Mouse (Mus musculus) hindbrain, postnatal 0 days (tissue): ENCODE measurements around the gene Myo1f. TPM values are rescaled to one million over a fixed set of nuclear protein-coding genes. Genes with fewer than 3 reads are reported as not detected.

ENCODE experiments used
- ATAC-seq: fragments of 200-750 bp; cut with Nextera tagmentation; 2 replicates; pipeline ENCODE4 v1.8.0; 2017; ENCODE audit warnings: mild to moderate bottlenecking, moderate TSS enrichment, moderate library complexity
- DNase-seq: peaks from one replicate; pipeline ENCODE4 v3.0.0-alpha.2; 2015; ENCODE audit warnings: low spot score
- H3K27ac ChIP-seq: fragments of 300-500 bp; sonication (generic); 2 replicates; pipeline ENCODE4 v1.5.1; 2014; ENCODE audit warnings: mild to moderate bottlenecking
- H3K27me3 ChIP-seq: fragments of 300-500 bp; sonication (generic); 2 replicates; pipeline ENCODE4 v1.6.1; 2014; ENCODE audit warnings: low read length, mixed read lengths; ENCODE audit not compliant: insufficient read depth
- H3K36me3 ChIP-seq: fragments of 300-500 bp; sonication (generic); 2 replicates; pipeline ENCODE4 v1.6.1; 2014; ENCODE audit warnings: low read length, mixed read lengths; ENCODE audit not compliant: insufficient read depth
- H3K4me1 ChIP-seq: fragments of 300-500 bp; sonication (generic); 2 replicates; pipeline ENCODE4 v1.6.1; 2014; ENCODE audit warnings: antibody characterized with exemption, low read length, mixed read lengths; ENCODE audit not compliant: insufficient read depth
- H3K4me2 ChIP-seq: fragments of 300-500 bp; sonication (generic); 2 replicates; pipeline ENCODE4 v1.6.1; 2014; ENCODE audit warnings: low read depth, mild to moderate bottlenecking, low read length, moderate library complexity, mixed read lengths
- H3K4me3 ChIP-seq: fragments of 300-500 bp; sonication (generic); 2 replicates; pipeline ENCODE4 v1.5.1; 2014; ENCODE audit warnings: low read length
- H3K9ac ChIP-seq: fragments of 300-500 bp; sonication (generic); replicated peaks from 2 replicates; pipeline ENCODE4 v1.6.1; 2014; ENCODE audit warnings: mild to moderate bottlenecking, low read length, moderate library complexity, mixed read lengths
- H3K9me3 ChIP-seq: fragments of 300-500 bp; sonication (generic); 2 replicates; pipeline ENCODE4 v1.6.1; 2016; ENCODE audit warnings: low read length, mixed read lengths
- CTCF ChIP-seq: IDR thresholded peaks from 2 replicates; pipeline ENCODE4 v1.5.1; 2016; ENCODE audit warnings: antibody characterized with exemption, control low read depth, low read depth
- WGBS: fragments of 180-500 bp; shearing (Covaris S2); extraction: QIAGEN DNeasy Blood & Tissue Kit; methylation state at CpG from one replicate; pipeline ENCODE4 v1.1.7; 2014; 5-methylcytosine and 5-hydroxymethylcytosine counted together
- polyA plus RNA-seq: library from polyadenylated mRNA; unstranded; fragments of >200 nt; fragmentation: Nextera tagmentation; extraction: Ambion mirVana; gene quantifications from 2 replicates; pipeline ENCODE4 v1.2.1, GENCODE M21; 2015
- total RNA-seq: library from RNA; depleted of rRNA; stranded (reverse); fragments of >200 nt; gene quantifications from 2 replicates; pipeline ENCODE4 v1.2.3, GENCODE M21; 2014

The Myo1f gene
- total and polyA plus RNA-seq, 2 experiments from 2014 or later: 1.2 to 2.6 TPM

GRCm38 (mm10) chr17:33549212-33549611, 6.3 kb upstream of the Myo1f start:
- no peak for TF ChIP-seq CTCF
- Histone ChIP-seq H3K36me3 (peaks cover 10% of the 10 kb centered on the region), H3K4me2 (no peak overlapping the region), H3K9ac (no peak overlapping the region), H3K9me3 (no peaks in the 10 kb centered on the region), H3K4me1 (no peaks in the 10 kb centered on the region), H3K27me3 (no peaks in the 10 kb centered on the region), H3K4me3 (no peak overlapping the region), H3K27ac (no peak overlapping the region)
- WGBS: 87% methylated on average over 6 of the region's 6 CpGs
- DNase-seq (no peak), ATAC-seq (no peak)

GRCm38 (mm10) chr17:33550388-33550787, 5.1 kb upstream of the Myo1f start:
- peaks cover 6% of the 10 kb centered on the region; the same call in 1 of the 2 replicates for H3K36me3 ChIP-seq
- ATAC-seq: no peak

DNA sequence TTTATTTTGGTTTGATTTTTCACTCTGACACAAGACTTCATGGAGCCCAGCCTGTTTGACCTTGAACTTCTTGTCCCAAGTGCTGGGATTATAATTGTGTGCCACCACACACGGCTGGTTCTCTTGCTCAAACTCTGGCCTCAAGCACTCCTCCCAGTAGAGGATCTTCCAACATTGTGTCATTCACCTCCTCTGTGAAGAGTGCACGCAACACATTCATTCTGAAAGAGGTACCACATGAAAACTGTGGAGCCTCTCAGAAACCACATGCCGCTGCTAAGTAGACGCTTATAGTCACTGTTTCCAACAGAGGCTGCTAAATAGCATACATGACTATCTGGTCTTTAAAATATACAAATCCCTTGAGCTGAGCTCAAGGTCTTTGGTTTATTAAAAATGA, 3.4 kb upstream of the Myo1f start:
- Histone ChIP-seq H3K9me3 (no peaks in the 10 kb centered on the region), H3K4me2 (no peak overlapping the region), H3K27ac (no peak overlapping the region), H3K4me1 (no peaks in the 10 kb centered on the region), H3K27me3 (no peaks in the 10 kb centered on the region), H3K9ac (no peak overlapping the region), H3K4me3 (no peak overlapping the region), H3K36me3 (peaks cover 6% of the 10 kb centered on the region; the same call in 1 of the 2 replicates)
- no peak for TF ChIP-seq CTCF
- no peak for DNase-seq
- WGBS: 92% methylated on average over 4 of the region's 4 CpGs
- no peak for ATAC-seq

More at GRCm38 (mm10) chr17:33550388-33550787, 5.1 kb upstream of the Myo1f start:
- Histone ChIP-seq H3K4me3 (no peak overlapping the region), H3K27ac (no peak overlapping the region), H3K4me2 (no peak overlapping the region), H3K4me1 (no peaks in the 10 kb centered on the region), H3K9me3 (no peaks in the 10 kb centered on the region), H3K9ac (no peak overlapping the region), H3K27me3 (no peaks in the 10 kb centered on the region)
- no peak for TF ChIP-seq CTCF
- DNase-seq: no peak
- 69% methylated on average over 10 of the region's 10 CpGs for WGBS

DNA sequence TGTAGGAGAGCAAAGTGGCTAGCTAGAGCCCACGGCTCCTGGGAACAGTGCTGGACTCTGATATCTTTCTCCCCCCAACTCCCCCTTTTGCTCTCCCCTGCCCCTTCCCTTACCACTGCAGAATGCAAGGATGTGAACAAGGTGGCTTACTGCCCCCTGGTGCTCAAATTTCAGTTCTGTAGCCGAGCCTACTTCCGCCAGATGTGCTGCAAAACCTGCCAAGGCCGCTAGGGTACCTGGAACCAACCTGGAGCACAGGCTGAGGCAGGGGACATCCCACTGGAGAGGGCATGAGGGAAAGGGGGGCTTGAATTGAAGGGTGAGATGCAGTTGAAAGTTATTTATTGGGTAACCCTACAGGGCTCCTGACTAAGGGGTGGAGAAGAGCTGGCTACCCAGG, 2.5 kb upstream of the Myo1f start:
- no peak overlapping the region for H3K27ac ChIP-seq
- no peak overlapping the region for H3K4me2 ChIP-seq
- H3K4me1 ChIP-seq: no peaks in the 10 kb centered on the region
- WGBS: 49% methylated on average over 4 of the region's 4 CpGs
- no peaks in the 10 kb centered on the region for H3K9me3 ChIP-seq
- H3K27me3 ChIP-seq: no peaks in the 10 kb centered on the region
- ATAC-seq: peak; percentile 56; the same call in 1 of the 2 replicates
- H3K36me3 ChIP-seq: 0 out of 2 replicates have a peak, but pooled peaks cover 6% of the 10 kb centered on the region
- H3K4me3 ChIP-seq: no peak overlapping the region
- DNase-seq: peak; percentile 61
- TF ChIP-seq CTCF: peak; percentile 73
- no peak overlapping the region for H3K9ac ChIP-seq

GRCm38 (mm10) chr17:33554536-33554935, 971 bp upstream of the Myo1f start:
- 0 out of 2 replicates have a peak, but pooled peaks cover 6% of the 10 kb centered on the region for H3K36me3 ChIP-seq
- no peak overlapping the region for H3K4me2 ChIP-seq
- TF ChIP-seq CTCF: no peak
- no peaks in the 10 kb centered on the region for H3K27me3 ChIP-seq
- no peak overlapping the region for H3K27ac ChIP-seq
- no peak for DNase-seq
- no peak overlapping the region for H3K4me3 ChIP-seq
- no peak overlapping the region for H3K9ac ChIP-seq
- ATAC-seq: no peak
- H3K4me1 ChIP-seq: no peaks in the 10 kb centered on the region
- WGBS: 96% methylated on average over 1 of the region's 1 CpGs
- no peaks in the 10 kb centered on the region for H3K9me3 ChIP-seq

DNA sequence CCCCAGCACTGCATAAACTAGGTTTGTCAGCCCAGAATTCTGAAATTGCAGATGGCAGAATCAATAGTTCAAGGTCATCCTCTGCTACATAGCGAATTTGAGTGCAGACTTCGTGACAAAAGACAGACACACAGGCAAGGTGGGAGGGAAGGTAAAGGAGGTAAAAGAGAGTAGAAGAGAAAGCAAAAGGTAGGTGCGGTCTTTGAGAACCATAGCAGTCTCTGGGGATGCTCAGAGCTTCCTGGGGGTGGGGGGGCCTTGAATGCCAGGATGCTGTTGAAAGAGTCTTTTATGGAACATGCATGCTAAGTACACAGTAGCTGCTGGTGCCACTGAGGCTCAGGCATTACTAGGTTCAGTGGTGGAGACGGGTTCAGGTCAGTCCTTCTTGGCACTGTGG, 2.4 kb downstream of the Myo1f start:
- no peaks in the 10 kb centered on the region for H3K4me1 ChIP-seq
- no peaks in the 10 kb centered on the region for H3K36me3 ChIP-seq
- no peak for DNase-seq
- no peak overlapping the region for H3K4me2 ChIP-seq
- H3K9ac ChIP-seq: no peak overlapping the region
- no peak overlapping the region for H3K27ac ChIP-seq
- WGBS: 79% methylated on average over 4 of the region's 4 CpGs
- TF ChIP-seq CTCF: no peak
- no peaks in the 10 kb centered on the region for H3K27me3 ChIP-seq
- H3K4me3 ChIP-seq: no peak overlapping the region
- no peak for ATAC-seq
- H3K9me3 ChIP-seq: no peaks in the 10 kb centered on the region

GRCm38 (mm10) chr17:33563527-33564076, 8.1 kb downstream of the Myo1f start:
- Histone ChIP-seq H3K27me3 (no peaks in the 10 kb centered on the region), H3K27ac (no peak overlapping the region), H3K36me3 (no peaks in the 10 kb centered on the region), H3K9me3 (no peaks in the 10 kb centered on the region), H3K9ac (no peak overlapping the region), H3K4me3 (no peak overlapping the region), H3K4me2 (no peak overlapping the region), H3K4me1 (no peaks in the 10 kb centered on the region)
- TF ChIP-seq CTCF: no peak
- 71% methylated on average over 2 of the region's 2 CpGs for WGBS
- ATAC-seq (no peak), DNase-seq (no peak)
